Mouse (Mus musculus): ENCODE data around the gene Ola1. TPM values are rescaled to one million over a fixed set of nuclear protein-coding genes. Genes with fewer than 3 reads are reported as not detected.

The Ola1 gene
- polyA plus RNA-seq, 1 experiment from 2014 or later: 65.5 TPM

- WGBS: 79% methylated on average over 4 of the region's 4 CpGs
- no peak overlapping the region for H3K27ac ChIP-seq (ENCODE audit: low read length)
- no peaks in the 10 kb centered on the region for H3K4me1 ChIP-seq (ENCODE audit: control insufficient read depth, insufficient read depth, low read length)
- no peak for ATAC-seq (replicated peaks; ENCODE audit: extremely low read depth, insufficient read depth, low FRiP score)
- no peaks in the 10 kb centered on the region for H3K36me3 ChIP-seq (ENCODE audit: control insufficient read depth, insufficient read depth)
- peaks cover 3% of the 10 kb centered on the region; the same call in 1 of the 2 replicates for H3K9me3 ChIP-seq (replicated peaks; ENCODE audit: control insufficient read depth, low read length)
- no peak overlapping the region for H3K9ac ChIP-seq (ENCODE audit: low read length)
- no peak overlapping the region for H3K4me2 ChIP-seq (ENCODE audit: low read depth, low read length)
- no peaks in the 10 kb centered on the region for H3K27me3 ChIP-seq (ENCODE audit: control insufficient read depth, insufficient read depth, low read length)
- no peak overlapping the region for H3K4me3 ChIP-seq (ENCODE audit: low read length)
Measured at GRCm38 (mm10) chr2:73248701-73249100, 30.0 kb upstream of the Ola1 start.

GRCm38 (mm10) chr2:73241299-73241698 lies 22.6 kb upstream of the Ola1 start:
- Histone ChIP-seq H3K9ac (ENCODE audit: low read length) (no peak overlapping the region), H3K9me3 (replicated peaks; ENCODE audit: control insufficient read depth, low read length) (no peaks in the 10 kb centered on the region), H3K36me3 (ENCODE audit: control insufficient read depth, insufficient read depth) (no peaks in the 10 kb centered on the region), H3K4me1 (ENCODE audit: control insufficient read depth, insufficient read depth, low read length) (no peaks in the 10 kb centered on the region), H3K27ac (ENCODE audit: low read length) (no peak overlapping the region), H3K27me3 (ENCODE audit: control insufficient read depth, insufficient read depth, low read length) (no peaks in the 10 kb centered on the region), H3K4me2 (ENCODE audit: low read depth, low read length) (no peak overlapping the region), H3K4me3 (ENCODE audit: low read length) (no peak overlapping the region)
- no peak for ATAC-seq (replicated peaks; ENCODE audit: extremely low read depth, insufficient read depth, low FRiP score)
- 72% methylated on average over 4 of the region's 4 CpGs for WGBS

DNA sequence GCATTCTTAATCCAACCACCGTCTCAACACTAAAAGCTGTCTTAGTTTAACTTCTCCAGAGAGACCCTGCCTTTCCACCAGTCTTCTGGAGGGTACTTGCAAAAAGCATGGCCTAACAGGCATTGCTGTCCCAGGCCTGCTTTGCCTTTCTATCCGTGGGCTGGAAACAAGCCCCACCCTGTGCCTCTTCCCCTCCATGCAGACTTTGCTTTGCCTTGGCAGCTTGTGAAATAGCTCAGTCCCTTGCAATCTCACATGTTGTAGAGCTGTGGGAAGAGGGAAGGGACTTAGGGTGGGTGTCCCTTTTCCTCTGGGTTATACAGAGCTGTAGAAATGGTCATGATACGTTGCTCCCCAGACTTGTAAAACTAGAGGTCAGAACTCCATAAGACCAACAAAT lies 12.4 kb upstream of the Ola1 start:
- H3K9me3 ChIP-seq (replicated peaks; ENCODE audit: control insufficient read depth, low read length): no peaks in the 10 kb centered on the region; the same call in 1 of the 2 replicates
- H3K27ac ChIP-seq (ENCODE audit: low read length): no peak overlapping the region
- 49% methylated on average over 3 of the region's 3 CpGs for WGBS
- no peaks in the 10 kb centered on the region for H3K27me3 ChIP-seq (ENCODE audit: control insufficient read depth, insufficient read depth, low read length)
- no peak overlapping the region for H3K4me3 ChIP-seq (ENCODE audit: low read length)
- no peaks in the 10 kb centered on the region for H3K4me1 ChIP-seq (ENCODE audit: control insufficient read depth, insufficient read depth, low read length)
- H3K4me2 ChIP-seq (ENCODE audit: low read depth, low read length): no peak overlapping the region
- no peaks in the 10 kb centered on the region for H3K36me3 ChIP-seq (ENCODE audit: control insufficient read depth, insufficient read depth)
- no peak overlapping the region for H3K9ac ChIP-seq (ENCODE audit: low read length)
- no peak for ATAC-seq (replicated peaks; ENCODE audit: extremely low read depth, insufficient read depth, low FRiP score)

DNA sequence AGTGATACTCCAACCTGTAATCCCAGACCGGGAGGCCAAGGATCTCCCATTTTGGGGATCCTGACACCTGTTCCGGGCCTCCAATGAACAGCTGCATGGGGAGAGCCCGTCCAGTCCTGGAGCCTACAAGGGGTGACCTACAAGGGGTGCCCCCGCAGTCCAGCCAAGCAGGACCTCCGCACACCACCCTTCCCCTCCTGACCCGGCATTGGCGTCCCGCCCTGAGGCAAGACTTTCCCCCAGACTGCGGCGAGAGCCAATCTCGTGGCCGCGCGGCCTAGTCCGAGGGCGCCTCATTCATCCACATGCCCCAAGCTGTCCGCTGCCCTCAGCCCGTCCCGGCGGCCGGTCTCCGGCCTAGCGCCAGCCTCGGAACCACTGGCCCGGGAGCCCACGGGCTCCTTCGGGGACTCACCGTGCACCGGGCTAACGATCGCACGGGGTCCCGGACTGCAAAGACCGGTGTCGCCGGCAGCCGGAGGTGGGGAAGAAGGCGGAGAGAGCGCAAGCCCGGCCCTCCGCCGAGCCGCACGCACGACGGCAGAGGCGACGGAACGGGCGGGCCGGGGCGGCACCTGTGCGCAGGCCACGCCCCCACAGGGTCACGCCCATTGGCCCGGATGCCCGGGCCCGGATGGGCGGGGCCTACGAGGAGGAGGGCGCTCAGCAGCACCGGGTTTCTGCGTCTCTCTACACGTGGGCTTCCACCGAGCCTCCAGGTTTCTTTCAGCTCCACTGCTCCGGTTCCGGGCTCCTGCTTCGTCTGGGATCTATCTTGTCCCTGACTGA lies 4.7 kb downstream of the Ola1 start:
- H3K4me2 ChIP-seq (ENCODE audit: low read depth, low read length): peak overlapping the region; percentile 97
- peak; percentile 99 for ATAC-seq (replicated peaks; ENCODE audit: extremely low read depth, insufficient read depth, low FRiP score)
- peaks cover 5% of the 10 kb centered on the region for H3K4me1 ChIP-seq (ENCODE audit: control insufficient read depth, insufficient read depth, low read length)
- 0 out of 2 replicates have a peak, but pooled peaks cover 2% of the 10 kb centered on the region for H3K36me3 ChIP-seq (ENCODE audit: control insufficient read depth, insufficient read depth)
- peak overlapping the region; percentile 42 for H3K27ac ChIP-seq (ENCODE audit: low read length)
- peak overlapping the region; percentile 68 for H3K4me3 ChIP-seq (ENCODE audit: low read length)
- 0% methylated on average over 65 of the region's 68 CpGs for WGBS
- peak overlapping the region; percentile 80 for H3K9ac ChIP-seq (ENCODE audit: low read length)
- H3K27me3 ChIP-seq (ENCODE audit: control insufficient read depth, insufficient read depth, low read length): no peaks in the 10 kb centered on the region
- H3K9me3 ChIP-seq (replicated peaks; ENCODE audit: control insufficient read depth, low read length): no peaks in the 10 kb centered on the region

- Histone ChIP-seq H3K9ac (ENCODE audit: low read length) (peak overlapping the region; percentile 80), H3K9me3 (replicated peaks; ENCODE audit: control insufficient read depth, low read length) (no peaks in the 10 kb centered on the region), H3K4me1 (ENCODE audit: control insufficient read depth, insufficient read depth, low read length) (peaks cover 5% of the 10 kb centered on the region), H3K27ac (ENCODE audit: low read length) (no peak overlapping the region), H3K36me3 (ENCODE audit: control insufficient read depth, insufficient read depth) (0 out of 2 replicates have a peak, but pooled peaks cover 2% of the 10 kb centered on the region), H3K4me2 (ENCODE audit: low read depth, low read length) (peak overlapping the region; percentile 97), H3K27me3 (ENCODE audit: control insufficient read depth, insufficient read depth, low read length) (no peaks in the 10 kb centered on the region), H3K4me3 (ENCODE audit: low read length) (peak overlapping the region; percentile 68)
- ATAC-seq (replicated peaks; ENCODE audit: extremely low read depth, insufficient read depth, low FRiP score): no peak
- WGBS: 18% methylated on average over 7 of the region's 7 CpGs
Measured at GRCm38 (mm10) chr2:73213539-73213870, 5.2 kb downstream of the Ola1 start.

DNA sequence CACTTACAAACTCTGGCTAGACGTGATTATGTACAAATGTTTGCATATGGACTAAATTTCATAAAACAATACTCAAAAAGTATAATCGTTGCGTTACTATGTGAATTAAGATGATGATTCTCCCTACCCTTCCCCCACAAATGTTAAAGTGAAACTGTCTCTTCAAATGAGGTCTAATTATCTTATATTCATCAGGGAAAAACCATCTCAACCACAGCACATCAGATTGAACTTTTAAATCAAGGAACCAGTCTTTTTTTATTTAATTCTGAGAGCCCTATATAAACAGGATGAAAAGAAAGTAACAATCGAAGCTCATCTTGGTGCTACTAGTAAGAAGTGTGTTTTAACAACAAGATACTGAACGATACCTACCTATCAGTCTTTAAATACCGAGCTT lies 14.4 kb downstream of the Ola1 start:
- H3K9ac ChIP-seq (ENCODE audit: low read length): no peak overlapping the region
- no peak overlapping the region for H3K4me3 ChIP-seq (ENCODE audit: low read length)
- no peaks in the 10 kb centered on the region for H3K9me3 ChIP-seq (replicated peaks; ENCODE audit: control insufficient read depth, low read length)
- H3K4me1 ChIP-seq (ENCODE audit: control insufficient read depth, insufficient read depth, low read length): no peaks in the 10 kb centered on the region
- H3K27ac ChIP-seq (ENCODE audit: low read length): no peak overlapping the region
- no peaks in the 10 kb centered on the region for H3K27me3 ChIP-seq (ENCODE audit: control insufficient read depth, insufficient read depth, low read length)
- no peak overlapping the region for H3K4me2 ChIP-seq (ENCODE audit: low read depth, low read length)
- H3K36me3 ChIP-seq (ENCODE audit: control insufficient read depth, insufficient read depth): no peaks in the 10 kb centered on the region; the same call in 1 of the 2 replicates
- no peak for ATAC-seq (replicated peaks; ENCODE audit: extremely low read depth, insufficient read depth, low FRiP score)
- WGBS: 80% methylated on average over 6 of the region's 6 CpGs

DNA sequence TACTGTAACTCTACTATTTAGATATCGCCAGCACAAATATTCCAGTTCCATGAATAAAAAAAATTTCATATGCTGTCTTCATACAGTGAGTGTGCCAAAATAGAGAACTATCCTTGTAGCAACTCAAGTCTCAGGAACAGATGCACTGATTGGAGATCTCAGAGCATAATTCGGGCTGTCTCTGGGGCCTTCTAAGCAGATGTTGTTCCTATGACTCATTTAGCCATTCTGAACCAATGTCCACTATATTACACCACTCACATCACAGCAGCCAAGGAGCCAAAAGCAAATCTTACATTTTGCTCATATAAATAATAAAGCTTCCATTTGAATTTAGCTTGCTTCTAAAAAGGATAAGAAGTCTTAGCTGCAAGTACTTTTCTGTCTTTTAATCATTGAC lies 30.2 kb downstream of the Ola1 start:
- WGBS: 86% methylated on average over 2 of the region's 2 CpGs
- Histone ChIP-seq H3K9me3 (replicated peaks; ENCODE audit: control insufficient read depth, low read length) (no peaks in the 10 kb centered on the region), H3K4me3 (ENCODE audit: low read length) (no peak overlapping the region), H3K9ac (ENCODE audit: low read length) (no peak overlapping the region), H3K36me3 (ENCODE audit: control insufficient read depth, insufficient read depth) (no peaks in the 10 kb centered on the region), H3K4me1 (ENCODE audit: control insufficient read depth, insufficient read depth, low read length) (no peaks in the 10 kb centered on the region), H3K27me3 (ENCODE audit: control insufficient read depth, insufficient read depth, low read length) (no peaks in the 10 kb centered on the region), H3K27ac (ENCODE audit: low read length) (no peak overlapping the region), H3K4me2 (ENCODE audit: low read depth, low read length) (no peak overlapping the region)
- ATAC-seq (replicated peaks; ENCODE audit: extremely low read depth, insufficient read depth, low FRiP score): no peak

DNA sequence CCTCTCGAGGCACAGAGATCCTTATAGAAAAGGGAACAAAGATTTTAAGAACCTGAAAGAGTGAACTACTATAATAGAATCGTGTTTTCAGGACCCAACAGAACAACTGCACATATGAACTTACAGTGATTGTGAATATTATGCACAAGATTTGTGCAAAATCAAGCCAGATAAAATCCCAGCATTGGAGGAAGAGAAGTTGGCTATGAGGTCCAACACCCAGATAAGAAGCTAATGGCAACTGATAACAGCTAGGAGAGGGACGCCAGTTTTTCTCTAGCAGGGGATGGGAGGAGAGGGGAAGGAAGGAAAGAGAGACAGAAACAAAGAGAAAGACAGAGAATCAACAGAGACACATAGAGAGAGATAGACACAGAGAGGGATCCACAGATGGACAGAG lies 33.5 kb downstream of the Ola1 start:
- no peak overlapping the region for H3K9ac ChIP-seq (ENCODE audit: low read length)
- ATAC-seq (replicated peaks; ENCODE audit: extremely low read depth, insufficient read depth, low FRiP score): no peak
- H3K4me2 ChIP-seq (ENCODE audit: low read depth, low read length): no peak overlapping the region
- H3K27ac ChIP-seq (ENCODE audit: low read length): no peak overlapping the region
- H3K36me3 ChIP-seq (ENCODE audit: control insufficient read depth, insufficient read depth): no peaks in the 10 kb centered on the region
- H3K4me1 ChIP-seq (ENCODE audit: control insufficient read depth, insufficient read depth, low read length): no peaks in the 10 kb centered on the region
- no peaks in the 10 kb centered on the region for H3K27me3 ChIP-seq (ENCODE audit: control insufficient read depth, insufficient read depth, low read length)
- H3K9me3 ChIP-seq (replicated peaks; ENCODE audit: control insufficient read depth, low read length): no peaks in the 10 kb centered on the region
- WGBS: 59% methylated on average over 3 of the region's 3 CpGs
- H3K4me3 ChIP-seq (ENCODE audit: low read length): no peak overlapping the region

- H3K4me3 ChIP-seq (ENCODE audit: low read length): no peak overlapping the region
- H3K9me3 ChIP-seq (replicated peaks; ENCODE audit: control insufficient read depth, low read length): no peaks in the 10 kb centered on the region
- no peak overlapping the region for H3K4me2 ChIP-seq (ENCODE audit: low read depth, low read length)
- WGBS: 91% methylated on average over 5 of the region's 5 CpGs
- no peaks in the 10 kb centered on the region for H3K4me1 ChIP-seq (ENCODE audit: control insufficient read depth, insufficient read depth, low read length)
- no peaks in the 10 kb centered on the region for H3K36me3 ChIP-seq (ENCODE audit: control insufficient read depth, insufficient read depth)
- H3K27me3 ChIP-seq (ENCODE audit: control insufficient read depth, insufficient read depth, low read length): no peaks in the 10 kb centered on the region
- H3K9ac ChIP-seq (ENCODE audit: low read length): no peak overlapping the region
- no peak for ATAC-seq (replicated peaks; ENCODE audit: extremely low read depth, insufficient read depth, low FRiP score)
- no peak overlapping the region for H3K27ac ChIP-seq (ENCODE audit: low read length)
Measured at GRCm38 (mm10) chr2:73169496-73169895, 49.2 kb downstream of the Ola1 start.

Data from heart, embryonic 16.5 days (tissue).